Mouse (Mus musculus): Measurements from ENCODE around the gene Gm21732. TPM values are rescaled to one million over a fixed set of nuclear protein-coding genes. Genes with fewer than 3 reads are reported as not detected.
"Not testable (repeated sequence)": the region's sequence is repeated elsewhere in the genome, so short reads cannot be mapped to it uniquely, and the experiment has no call there.

Gene Gm21732
- total RNA-seq (2021), result not detected
- long read RNA-seq, experiment 1, result 0 reads
- long read RNA-seq, experiment 2, result 0 reads

DNA sequence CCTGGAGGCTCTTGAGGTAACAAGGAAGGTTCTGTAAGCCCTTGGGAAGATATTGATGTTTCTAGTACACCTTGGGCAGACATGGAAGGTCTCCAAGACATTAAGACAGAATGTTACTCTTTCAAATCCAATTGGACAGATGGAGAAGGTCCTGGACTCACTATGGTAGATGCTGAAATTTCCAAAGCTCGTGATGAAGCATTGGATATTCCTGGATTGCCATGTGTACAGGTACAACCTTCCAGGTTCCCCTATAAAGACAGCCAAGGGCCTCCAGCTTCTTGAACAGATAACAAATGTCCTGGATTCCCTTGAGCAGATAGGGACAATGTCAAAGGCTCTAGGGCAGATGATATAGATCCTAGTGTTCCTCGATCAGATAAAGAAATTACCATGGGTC, at the start of gene Gm21732:
TSS of gene Gm21732 (minus strand) at position 101 of the 400 bp plus-strand sequence.
- H3K27ac ChIP-seq; DNase-seq (ENCODE audit: low spot score in 2 of 2); H3K4me3 ChIP-seq: not testable (repeated sequence)

Other genes starting within 250 kb of the Gm21732 start
- gene Gm20897, start 73.5 kb downstream of the Gm21732 start, total RNA-seq (2021), result not detected

All from layer of hippocampus, adult 2 months (tissue).